Mouse (Mus musculus) MEL (cell line): ENCODE data around the gene Plcb1.

Experiments used
- BHLHE40 ChIP-seq: IDR thresholded peaks from 2 replicates; pipeline ENCODE4 v1.6.1; 2012; ENCODE audit warnings: low read depth, mild to moderate bottlenecking, inconsistent platforms, low read length, improper control_type of control experiment, borderline replicate concordance
- CTCF ChIP-seq, 3 experiments: IDR thresholded peaks in 2 of 3; conservative IDR thresholded peaks in 1 of 3; 2 replicates each; pipeline ENCODE4 v1.5.1; 2011 to 2012; ENCODE audit warnings: low read length in 3 of 3, low read depth in 2 of 3, mild to moderate bottlenecking in 2 of 3, improper control_type of control experiment in 1 of 3, inconsistent platforms in 1 of 3, mixed read lengths in 1 of 3, moderate library complexity in 1 of 3; ENCODE audit not compliant: control insufficient read depth in 1 of 3, insufficient read depth in 1 of 3, poor library complexity in 1 of 3, severe bottlenecking in 1 of 3
- EP300 ChIP-seq, 2 experiments: IDR thresholded peaks; 2 replicates each; pipeline ENCODE4 v1.6.1; 2011; ENCODE audit warnings: improper control_type of control experiment in 2 of 2, low read length in 2 of 2, low read depth in 1 of 2, mild to moderate bottlenecking in 1 of 2
- GATA1 ChIP-seq: IDR thresholded peaks from 2 replicates; pipeline ENCODE4 v1.6.1; 2011; ENCODE audit warnings: low read depth, low read length, improper control_type of control experiment
- KAT2A ChIP-seq: conservative IDR thresholded peaks from 2 replicates; pipeline ENCODE4 v1.6.1; 2012; ENCODE audit warnings: low read depth, low read length, improper control_type of control experiment, inconsistent platforms
- MAFK ChIP-seq: IDR thresholded peaks from 2 replicates; pipeline ENCODE4 v1.6.1; 2011; ENCODE audit warnings: low read depth, mild to moderate bottlenecking, low read length, improper control_type of control experiment, borderline replicate concordance
- POLR2A ChIP-seq, 2 experiments: IDR thresholded peaks; 2 replicates each; pipeline ENCODE4 v1.6.1; 2011 to 2012; ENCODE audit warnings: low read length in 2 of 2, mild to moderate bottlenecking in 2 of 2, control low read depth in 1 of 2, improper control_type of control experiment in 1 of 2, low read depth in 1 of 2, moderate library complexity in 1 of 2; ENCODE audit not compliant: control insufficient read depth in 1 of 2, insufficient read depth in 1 of 2, poor library complexity in 1 of 2
- POLR2AphosphoS5 ChIP-seq: IDR thresholded peaks from 2 replicates; pipeline ENCODE4 v1.6.1; 2012; ENCODE audit warnings: low read depth, borderline replicate concordance, mild to moderate bottlenecking, inconsistent platforms, low read length, moderate library complexity, mixed read lengths
- UBTF ChIP-seq: IDR thresholded peaks from 2 replicates; pipeline ENCODE4 v1.6.1; 2012; ENCODE audit warnings: low read depth, mild to moderate bottlenecking, inconsistent platforms, low read length, improper control_type of control experiment, moderate library complexity, borderline replicate concordance; ENCODE audit not compliant: insufficient read depth
- ZNF384 ChIP-seq: IDR thresholded peaks from 2 replicates; pipeline ENCODE4 v1.6.1; 2012; ENCODE audit warnings: low read depth, mild to moderate bottlenecking, inconsistent platforms, low read length, improper control_type of control experiment

DNA sequence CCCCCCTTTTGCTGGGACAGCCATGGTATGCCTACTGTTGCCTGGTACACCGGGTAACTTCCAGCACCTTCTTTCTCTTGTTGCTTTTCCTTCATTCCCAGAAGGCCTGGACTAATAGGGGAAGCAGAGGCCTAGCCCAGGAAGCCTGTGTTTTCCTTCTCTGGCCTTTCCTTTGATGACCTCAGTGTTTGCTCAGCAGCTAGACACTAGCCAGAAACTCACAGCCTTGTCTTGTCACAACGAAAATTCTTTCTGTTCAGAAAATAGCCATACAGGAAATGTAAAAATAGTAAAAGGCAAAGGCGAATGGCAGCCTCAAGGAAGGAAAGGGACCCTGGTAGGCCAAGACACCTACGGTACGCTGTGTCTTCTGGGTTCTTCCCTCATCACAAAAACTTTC lies 489.1 kb downstream of the Plcb1 start:
- TF ChIP-seq POLR2A (IDR thresholded peaks at IDR 0.05; ENCODE audit: control insufficient read depth in 1 of 2, insufficient read depth in 1 of 2, low read depth in 1 of 2, low read length in 2 of 2, poor library complexity in 1 of 2) (no peak), GATA1 (no peak), CTCF (IDR thresholded peaks at IDR 0.05 in 2 of 3, conservative IDR thresholded peaks at IDR 0.05 in 1 of 3; ENCODE audit: control insufficient read depth in 1 of 3, insufficient read depth in 1 of 3, low read depth in 2 of 3, low read length in 3 of 3, poor library complexity in 1 of 3, severe bottlenecking in 1 of 3) (no peak), MAFK (no peak), EP300 (IDR thresholded peaks at IDR 0.05; ENCODE audit: low read depth in 1 of 2, low read length in 2 of 2) (no peak), UBTF (no peak), POLR2AphosphoS5 (no peak), KAT2A (no peak), ZNF384 (no peak), BHLHE40 (no peak)
